Mouse (Mus musculus): Measurements from ENCODE around the gene Trex2.

Gene Trex2

DNA sequence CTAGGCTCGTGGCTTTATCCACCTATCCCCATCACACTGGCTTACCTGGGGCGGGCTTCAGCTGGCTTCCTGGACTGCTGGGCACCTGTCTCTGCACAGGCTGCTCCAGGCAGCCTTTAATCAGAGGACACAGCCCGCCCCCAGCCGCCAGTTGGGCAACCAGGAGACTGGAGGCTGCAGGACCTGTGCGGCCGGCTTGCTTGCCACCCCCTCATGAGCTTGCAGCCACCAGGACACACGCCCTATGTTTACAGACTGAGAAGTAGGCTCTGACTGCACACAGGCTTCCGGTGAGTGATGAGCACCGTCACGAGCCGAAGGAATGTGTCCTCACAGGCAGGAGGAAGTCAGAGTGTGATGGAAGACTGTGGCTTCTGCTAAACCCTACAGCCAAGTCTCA, at the start of gene Trex2:
Gene Trex2, minus strand, starts transcription at position 93 of the 400 bp plus-strand sequence.
- no peak for DNase-seq

DNA sequence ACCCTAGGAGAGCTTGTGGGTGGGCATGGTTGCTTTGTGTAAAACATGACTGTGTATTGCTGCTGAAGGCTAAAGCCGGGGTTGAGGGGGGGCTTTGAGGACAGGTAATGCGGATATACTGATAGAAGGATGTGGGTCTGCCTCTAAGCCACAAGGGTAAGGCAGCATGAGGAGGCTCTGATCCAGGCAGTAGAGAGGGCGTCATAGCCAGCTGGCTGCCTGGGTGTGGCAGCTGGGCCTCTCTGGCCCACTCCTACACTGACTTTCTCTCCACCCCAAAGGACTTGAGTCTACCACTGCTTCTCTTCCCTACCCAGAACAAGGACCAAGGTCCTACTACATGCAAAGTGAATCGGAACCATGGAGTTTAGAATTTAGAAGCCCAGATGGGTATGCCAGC, 49.7 kb upstream of the Trex2 start:
- DNase-seq: peak; percentile 89

DNA sequence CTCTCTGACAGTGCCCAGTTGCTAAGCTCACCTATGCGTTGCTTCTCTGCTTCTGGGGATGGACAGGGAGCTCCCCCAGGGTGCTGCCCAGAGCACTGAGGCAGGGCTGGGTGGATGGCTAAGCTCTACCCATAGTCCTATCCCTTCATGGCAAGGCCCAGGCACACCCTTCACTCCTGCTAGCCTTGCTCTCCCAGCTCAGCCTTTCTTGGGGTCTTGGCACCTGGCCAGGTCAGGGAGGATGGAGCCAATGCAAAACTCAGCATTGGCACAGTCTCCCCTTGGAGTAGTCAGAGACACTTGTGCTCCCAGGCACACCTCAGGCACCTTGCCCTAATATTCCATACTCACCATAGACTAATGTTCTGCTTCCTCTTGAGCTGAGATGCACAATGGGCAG, 48.9 kb upstream of the Trex2 start:
- peak; percentile 90 for DNase-seq

DNA sequence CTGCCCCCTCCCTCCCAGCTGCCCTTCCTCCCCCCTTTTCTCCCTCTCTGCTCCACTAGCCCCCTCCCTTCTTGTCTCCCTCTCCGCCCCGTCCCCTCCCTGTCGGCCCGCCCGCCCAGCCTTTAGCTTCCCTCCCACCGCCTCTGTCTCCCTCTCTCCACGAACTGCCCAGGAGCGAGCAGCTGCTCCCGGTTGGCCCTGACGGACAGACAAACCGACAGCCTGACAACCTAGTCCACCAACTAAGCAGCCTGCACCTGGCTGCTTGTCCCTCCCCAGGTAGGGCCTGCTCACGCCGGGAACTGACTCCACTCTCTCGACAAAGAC, 48.3 kb upstream of the Trex2 start, which contains the start of gene Bgn:
Gene Bgn, plus strand, starts transcription at position 119 of the 327 bp plus-strand sequence.
- DNase-seq: peak; percentile 93

DNA sequence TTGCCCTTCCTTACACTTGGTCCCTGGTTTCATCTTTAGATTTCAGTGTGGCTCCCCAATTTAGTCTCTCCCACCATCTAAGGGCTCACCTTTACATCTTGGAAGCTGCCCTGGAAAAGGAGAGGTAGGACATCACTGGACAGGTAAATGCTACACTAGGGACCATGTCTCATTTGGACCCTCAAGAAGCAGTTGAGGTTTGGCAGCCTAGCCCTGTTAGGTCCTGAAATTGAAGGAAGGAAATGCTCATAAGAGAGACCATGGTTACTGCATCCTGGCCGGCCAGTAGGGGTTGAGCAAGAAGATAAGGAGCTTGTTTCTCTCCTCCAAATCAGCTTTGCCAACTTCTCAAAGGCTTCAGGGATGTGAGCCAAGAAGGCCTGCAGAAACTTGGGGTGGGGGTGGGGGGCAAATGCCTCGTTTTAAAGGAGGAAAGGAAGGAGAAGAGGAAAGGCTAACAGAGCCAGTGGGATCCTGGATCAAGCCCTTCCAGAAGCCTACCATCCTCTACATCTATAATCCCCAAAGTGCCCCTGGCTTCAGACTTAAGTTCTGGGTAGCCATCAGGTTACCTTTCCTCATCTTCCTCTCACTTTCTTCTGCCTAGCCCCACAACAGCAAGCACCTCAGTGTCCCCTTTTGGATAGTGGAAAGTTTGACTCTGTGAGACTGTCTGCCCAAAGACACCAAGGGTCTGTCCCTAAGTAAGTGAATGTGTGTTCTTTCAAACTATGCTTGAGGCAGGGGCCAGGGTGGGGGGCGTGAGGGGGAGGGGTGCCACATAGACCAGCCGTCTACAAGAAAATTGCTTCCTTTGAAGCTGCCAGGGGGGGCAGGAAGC, 47.7 kb upstream of the Trex2 start:
- DNase-seq: peak; percentile 91

DNA sequence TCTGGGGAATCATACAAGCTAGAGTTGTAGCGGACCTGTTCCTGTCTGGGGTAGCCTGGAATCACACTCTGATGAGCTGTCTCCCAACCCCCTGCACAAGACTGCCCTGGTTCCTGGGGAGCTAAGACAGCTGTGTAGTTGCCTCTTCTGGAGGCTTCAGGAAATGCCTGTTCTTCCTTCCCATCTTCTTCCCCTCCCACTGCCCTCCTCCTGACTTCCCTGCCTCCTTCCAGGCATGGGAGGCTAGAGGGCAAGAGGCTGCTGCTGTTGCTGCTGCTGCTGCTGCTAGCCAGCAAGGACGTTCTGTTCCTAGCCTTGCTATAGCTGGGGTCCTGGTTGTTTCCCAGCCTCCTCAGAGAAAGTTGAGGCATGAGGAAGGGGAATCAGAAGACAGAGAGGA, 45.2 kb upstream of the Trex2 start:
- DNase-seq: peak; percentile 96

DNA sequence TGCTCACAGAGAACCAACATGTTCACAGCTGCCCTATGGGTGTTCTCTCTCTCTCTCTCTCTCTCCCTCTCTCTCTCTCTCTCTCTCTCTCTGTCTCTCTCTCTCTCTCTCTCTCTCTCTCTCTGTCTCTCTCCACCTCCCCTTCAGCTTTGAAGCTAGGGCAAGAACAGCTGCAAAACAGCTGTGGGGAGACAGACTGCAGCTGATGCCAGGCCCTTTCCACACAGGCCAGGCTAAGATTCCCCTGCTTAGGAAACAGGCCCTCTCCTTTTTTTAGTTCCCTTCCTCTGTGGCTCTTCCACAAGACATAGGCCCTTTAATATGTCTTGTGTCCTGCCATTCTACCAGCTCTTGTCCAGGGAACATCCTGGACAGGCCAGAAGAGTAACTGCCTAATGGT, 44.5 kb upstream of the Trex2 start:
- peak; percentile 94 for DNase-seq

DNA sequence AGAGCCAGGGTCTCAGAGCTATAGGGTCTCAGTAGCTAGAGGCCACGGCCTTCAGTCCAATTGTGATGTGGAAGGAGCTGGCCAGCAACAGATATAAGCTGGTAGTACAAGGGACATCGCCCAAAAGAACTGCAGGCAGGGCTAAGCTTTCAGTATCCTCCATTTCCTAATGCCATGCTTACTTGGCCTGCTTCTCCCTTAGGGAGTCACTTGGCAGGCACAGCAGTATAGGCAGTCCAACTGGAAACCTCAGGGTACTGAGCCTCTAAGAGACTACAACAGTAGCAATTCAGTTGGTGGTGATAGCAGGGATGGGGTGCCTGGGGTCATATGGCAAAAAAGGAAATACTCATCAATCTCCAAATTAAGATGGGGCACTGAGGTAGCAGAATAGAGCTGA, 42.4 kb upstream of the Trex2 start:
- no peak for DNase-seq

DNA sequence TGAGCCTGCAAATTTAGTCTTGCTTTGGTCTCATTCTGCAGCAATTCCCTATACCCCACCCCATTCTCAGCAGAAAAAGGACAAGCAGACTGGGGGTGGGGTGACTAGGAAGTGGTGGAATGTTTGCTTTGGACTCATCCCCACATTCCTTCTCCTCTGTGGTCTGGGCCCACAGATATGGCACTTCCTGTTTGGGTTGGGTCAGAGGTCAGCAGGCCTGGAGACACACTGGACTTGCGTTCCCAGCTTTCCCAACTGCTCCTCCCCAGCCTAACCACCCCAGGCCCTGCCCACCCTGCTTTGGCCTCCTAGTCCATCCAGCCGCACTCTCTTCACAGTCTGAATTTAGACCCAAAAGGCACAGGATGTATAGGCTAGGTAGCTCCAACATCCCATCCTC, 41.5 kb upstream of the Trex2 start:
- DNase-seq: peak; percentile 99

DNA sequence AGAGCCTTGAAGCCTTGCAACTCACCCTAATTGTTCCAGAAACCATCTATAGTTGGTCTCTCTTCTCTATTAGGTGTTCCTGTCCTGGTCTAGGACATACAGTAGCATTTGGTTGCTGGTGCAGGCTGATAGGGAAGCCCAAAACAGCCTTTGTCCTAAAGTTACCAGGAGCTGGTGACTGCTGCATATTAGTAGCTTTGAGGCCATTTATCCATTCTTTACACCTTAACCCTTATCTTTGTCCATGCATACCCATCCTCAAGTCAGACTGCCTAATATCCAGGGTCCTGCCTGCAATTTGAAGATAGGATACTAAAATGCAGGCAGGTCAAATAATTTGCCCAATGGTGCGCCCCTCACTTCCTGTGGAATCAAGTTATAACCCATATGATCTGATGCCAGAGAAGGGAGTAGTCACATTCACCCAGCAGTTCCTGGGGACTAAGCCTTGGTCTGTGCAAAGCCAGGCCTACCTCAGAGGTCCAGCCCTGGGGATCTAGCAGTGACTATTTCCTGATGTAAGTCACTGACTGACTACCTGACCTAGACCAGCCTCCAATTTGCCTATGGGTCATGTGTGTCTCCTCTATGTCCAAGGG, 40.6 kb upstream of the Trex2 start:
- peak; percentile 78 for DNase-seq

DNA sequence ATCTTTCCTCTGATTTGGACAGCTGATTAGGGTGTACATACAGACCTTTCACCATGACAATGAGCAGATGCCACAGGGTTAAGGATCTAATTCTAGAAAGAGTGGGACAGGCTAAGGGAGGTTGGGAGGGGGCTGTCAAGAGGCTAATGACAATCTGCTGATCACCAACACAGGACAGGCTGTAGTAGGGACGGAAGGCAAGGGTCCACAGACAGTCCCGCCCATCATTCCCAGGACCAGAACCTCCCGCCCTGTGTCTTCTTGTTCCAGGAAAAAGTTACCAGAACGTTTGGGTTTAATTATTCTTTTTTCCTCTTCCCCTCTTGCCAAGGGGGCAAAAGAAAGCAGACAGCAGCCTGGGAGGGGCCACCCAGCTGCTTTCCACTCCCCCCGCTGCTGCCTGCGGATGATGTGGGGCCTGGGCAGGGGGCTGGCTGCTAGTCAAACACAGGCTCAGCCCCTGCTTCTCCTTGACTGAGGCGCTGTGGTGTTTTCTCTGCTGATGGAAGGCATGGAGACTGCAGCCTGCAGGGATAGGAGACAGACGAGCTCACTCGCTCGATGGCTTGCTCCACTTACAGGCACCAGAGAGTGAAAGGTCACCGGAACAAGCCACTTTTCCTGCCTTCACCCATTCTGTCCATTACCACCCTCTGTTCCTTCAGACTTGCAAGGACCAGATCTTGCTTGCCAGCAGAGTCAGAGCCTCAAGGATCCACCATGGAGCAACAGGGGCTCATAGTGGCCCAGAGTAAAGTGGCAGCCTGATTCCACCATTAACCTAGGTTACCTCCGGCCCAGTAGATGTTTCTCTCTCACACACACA, 39.4 kb upstream of the Trex2 start:
- peak; percentile 87 for DNase-seq

DNA sequence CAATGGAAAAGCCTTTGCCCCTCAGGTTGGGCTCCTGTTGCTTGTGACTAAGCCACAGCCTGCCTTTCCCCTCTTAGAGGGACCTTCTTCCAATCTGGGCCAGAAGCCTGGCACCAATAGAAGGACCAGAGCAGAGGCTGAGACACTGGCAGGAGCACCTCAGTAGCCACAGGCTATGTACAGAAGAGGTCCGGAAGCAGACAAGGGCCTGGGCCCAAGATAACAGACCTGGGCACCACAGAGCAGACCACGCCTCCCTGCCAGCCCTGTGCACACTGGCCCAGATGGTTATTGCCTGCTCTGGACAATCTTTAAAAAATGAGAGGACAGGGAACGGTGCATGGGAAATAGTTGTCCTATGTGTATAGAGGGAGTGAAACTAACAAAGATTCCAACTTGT, 36.6 kb upstream of the Trex2 start:
- peak; percentile 66 for DNase-seq

DNA sequence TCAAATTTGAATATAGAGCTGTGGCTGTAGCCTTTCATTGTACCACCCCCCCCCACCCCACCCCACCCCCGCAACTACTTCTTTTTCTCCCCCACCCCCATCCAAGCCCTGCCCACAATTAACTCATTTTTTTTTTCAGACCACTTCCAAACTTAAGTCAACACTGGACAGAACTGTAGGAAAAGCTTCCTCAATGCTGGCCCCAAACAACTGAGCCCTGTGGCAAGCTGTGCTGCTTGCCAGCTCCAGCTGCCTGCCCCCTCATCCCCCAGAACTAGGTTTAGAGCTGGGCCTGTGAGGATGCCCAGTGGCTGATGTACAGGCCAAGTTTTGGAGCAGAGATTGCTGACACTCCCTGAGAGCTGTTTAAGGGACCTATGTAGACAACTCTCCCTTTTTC, 33.6 kb upstream of the Trex2 start:
- DNase-seq: peak; percentile 89

DNA sequence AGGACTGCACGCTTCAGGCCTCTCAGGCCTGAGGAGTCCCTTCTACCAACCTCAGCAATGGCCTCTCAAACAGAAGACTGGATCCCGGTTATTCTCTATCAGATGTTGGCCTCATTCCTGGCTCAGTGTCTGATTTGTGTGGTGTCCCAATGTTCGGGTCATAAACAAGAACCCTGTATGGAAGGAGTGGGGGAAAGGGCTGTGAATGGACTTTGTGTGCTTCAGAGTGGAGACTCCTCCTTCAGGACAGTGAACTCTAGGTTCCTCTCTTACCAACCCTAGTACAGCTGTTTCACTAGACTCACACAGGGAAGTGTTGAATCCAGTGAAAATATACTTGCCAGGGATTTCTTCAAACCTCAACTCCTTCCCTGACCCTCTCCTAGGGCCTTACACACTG, 33.2 kb upstream of the Trex2 start:
- peak; percentile 92 for DNase-seq

DNA sequence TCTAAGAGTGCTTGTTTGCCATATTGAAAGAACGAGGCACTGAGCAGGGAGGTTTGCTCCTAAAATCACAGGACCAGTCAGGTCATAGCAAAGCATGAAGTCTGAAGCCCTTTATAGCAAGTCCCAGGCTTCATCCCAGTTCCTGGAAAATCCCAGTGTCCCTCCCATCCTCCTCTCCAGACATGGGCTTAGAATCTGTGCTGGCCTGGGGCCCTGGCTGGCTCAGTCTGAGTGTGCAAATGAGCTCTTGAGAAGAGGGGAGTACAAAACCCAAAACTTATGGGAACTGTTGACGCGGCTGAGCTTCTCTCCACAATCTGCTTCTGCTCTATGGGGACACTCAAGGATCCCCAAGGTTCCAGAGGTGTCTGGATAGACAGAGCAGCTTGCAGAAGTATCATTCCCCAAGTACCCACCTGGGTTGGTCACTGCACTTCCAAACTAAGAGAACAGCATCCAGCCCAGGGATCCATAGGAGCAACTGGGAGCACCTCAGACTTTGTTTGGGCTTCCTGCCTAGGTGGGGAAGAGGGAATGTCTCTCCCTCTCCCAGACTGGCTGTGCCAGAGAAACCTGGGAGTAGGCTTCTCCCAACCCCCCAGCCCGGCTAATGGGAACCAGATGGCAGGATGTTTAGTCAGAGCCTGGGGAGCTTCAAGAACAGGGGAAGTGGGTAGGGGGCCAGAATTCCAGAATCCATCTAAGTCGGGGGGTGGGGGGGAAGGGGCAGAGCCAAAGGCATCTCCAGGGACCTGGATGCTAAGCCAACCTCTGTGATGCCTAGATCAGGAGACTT, 32.5 kb upstream of the Trex2 start:
- peak; percentile 96 for DNase-seq

DNA sequence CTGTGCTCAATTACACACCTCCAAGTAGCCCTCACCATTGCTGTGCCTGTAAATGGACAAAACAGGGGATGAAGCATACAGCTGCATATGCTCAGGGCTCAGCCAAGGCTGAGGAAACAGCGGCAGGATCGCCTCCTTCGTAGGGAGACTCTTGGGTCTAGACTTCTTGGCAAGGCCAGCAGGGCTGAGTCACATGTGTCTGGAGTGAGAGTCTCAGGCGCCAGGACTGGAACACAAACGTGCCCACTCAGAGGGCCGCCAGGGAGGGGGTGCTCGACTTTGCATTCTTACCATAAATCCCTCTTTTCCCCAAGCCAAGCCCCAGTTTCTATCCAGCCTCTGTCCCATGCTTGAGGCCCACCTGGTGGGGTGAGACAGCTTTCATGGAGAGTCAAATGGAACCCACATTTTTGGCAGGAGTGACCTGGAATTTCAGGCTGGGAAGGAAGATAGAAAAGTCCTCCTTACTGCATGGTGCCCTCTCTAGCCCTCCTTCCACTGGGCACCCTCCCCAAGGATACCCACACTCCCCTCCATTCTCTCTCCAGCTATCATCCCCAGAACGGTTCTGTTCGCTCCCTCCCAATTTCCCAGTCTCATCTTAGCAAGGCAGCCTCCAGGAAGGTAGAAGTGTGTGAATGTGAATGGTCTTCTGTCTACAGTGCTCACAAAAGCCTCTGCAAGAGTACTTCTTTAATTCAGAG, 30.5 kb upstream of the Trex2 start:
- peak; percentile 98 for DNase-seq

DNA sequence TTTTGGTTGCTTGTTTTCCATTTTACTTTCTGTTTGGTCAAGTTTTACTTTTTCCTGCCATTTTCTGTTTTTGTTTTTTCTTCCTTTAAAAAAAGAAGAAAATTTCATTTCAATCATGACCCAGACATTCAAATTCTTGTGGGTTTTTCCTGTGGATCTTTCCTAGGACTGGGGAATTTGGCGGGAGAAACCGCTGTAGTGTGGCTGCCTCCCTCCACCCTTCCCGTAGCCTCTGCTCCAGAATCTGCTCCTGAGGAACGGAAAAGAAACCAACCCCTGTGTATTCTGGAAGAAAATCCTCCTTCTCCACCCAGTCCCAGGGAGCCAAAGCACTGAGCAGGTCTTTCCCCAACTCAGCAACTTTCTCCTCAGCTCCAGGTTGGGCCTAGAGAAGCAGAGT, 25.6 kb upstream of the Trex2 start:
- peak; percentile 82 for DNase-seq

DNA sequence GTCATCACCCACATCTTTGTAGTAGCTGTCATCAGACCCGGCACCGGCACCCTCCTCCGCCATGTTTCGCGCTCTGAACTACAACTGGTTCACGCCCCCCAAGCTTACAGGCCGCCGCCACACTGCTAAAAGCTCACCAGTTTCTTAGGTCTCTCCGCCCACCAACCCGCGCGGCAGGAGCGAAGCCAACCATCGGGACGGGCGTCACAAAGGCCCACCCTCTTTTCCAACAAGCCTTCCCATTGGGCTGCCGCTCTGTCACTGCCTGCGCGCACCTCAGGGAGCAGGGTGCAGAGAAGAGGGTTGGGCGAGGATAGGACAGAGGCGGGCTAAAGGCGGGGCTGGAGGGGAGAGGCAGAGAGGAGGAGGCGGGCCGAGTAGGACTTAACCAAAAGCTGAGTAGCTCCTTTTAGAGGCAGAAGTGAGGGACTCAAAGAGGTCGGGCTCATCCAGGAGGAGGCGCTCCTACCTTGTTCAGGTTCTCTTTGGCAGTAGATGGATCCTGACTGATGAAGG, 23.8 kb upstream of the Trex2 start, which contains the start of gene Haus7:
Gene Haus7, minus strand, starts transcription at position 168 of the 516 bp plus-strand sequence.
- DNase-seq: peak; percentile 100

DNA sequence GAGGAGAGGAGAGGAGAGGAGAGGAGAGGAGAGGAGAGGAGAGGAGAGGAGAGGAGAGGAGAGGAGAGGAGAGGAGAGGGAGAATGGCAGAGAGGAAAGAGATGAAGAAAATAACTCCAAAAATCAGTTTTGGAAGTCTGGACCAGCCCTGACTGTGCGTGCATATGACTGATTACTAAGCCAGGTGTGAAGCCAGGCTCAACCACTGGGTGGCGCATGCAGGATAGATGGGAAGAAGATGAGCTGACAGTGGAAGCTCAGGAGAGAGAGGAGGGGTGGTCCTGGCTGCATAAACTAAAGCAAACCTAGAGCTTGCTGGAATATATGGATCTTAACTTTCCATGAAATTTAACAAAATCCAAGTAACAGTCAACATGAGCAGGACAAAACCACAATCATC, 16.8 kb upstream of the Trex2 start:
- peak; percentile 83 for DNase-seq

DNA sequence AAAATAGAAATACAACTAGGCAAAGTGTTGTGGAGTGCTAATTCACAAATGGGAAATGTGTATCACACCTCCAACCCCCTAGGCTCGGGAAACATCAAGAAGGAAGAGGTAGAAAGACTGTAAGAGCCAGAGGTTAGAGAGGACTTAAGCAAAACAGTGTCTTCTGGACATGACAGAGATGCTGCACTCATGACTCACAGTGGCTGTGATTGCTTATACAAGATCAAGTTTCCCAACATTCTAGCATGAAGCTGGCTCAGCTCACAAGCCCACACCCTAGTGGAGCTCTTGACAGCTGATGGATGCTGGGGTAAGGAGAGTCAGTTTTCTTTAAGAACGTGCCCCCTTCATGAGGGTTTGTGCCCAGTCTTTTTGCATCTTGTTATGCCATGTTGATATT, 6.3 kb upstream of the Trex2 start:
- no peak for DNase-seq

DNA sequence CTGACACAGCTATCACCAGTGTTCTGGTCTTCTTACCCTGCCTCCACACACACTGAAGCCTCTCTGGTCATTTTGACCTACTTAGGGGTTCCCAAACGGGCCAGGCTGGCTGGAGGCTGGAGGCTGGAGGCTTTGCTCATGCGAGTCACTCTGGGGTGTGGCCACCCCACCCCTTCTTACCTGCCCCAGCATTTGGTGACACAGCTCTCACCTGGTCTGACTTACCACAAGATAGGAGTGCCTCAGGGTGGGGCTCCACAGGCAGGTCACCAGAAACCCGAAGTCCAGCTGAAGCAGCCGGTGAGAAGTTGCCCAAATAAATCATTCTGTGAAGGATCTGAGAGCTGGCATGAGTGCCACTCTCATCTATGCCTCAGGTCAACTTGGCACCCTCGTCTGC, 2.3 kb downstream of the Trex2 start:
- DNase-seq: no peak

DNA sequence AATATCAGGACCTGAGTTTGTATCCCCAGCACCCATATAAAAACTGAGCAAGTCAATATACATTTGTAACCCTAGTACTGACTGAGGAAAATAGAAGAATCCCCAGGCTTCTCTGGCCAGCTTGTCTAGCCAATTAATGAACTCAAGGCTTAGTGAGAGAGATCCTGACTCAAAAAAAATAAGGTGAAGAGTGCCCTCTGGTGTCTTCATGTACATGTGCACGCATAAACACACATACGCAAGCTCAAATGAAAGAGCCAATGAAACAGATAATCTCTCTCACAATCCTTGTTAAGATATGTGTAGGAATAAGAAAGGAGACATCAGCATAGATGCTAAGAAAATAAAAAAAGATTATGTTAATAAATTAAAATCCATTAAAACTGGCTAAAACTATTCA, 5.1 kb downstream of the Trex2 start:
- no peak for DNase-seq

Data from heart, adult 11 months (tissue).